Mouse (Mus musculus): ENCODE results near the gene Thoc5. TPM values are rescaled to one million over a fixed set of nuclear protein-coding genes. Genes with fewer than 3 reads are reported as not detected.

Thoc5 gene
- polyA plus RNA-seq, 2 experiments: 15.9 to 17.2 TPM

GRCm38 (mm10) chr11:4973871-4974256 lies 78.7 kb downstream of the Thoc5 start:
- DNase-seq (ENCODE audit: low read depth in 3 of 3, low spot score in 3 of 3) (no peak), ATAC-seq (ENCODE audit: insufficient read depth) (no peak)
- Histone ChIP-seq H3K4me1 (replicated peaks; ENCODE audit: control insufficient read depth in 2 of 2, insufficient read depth in 2 of 2, low read length in 1 of 2) (peaks cover 3 to 17% of the 10 kb centered on the region in 2 experiments; a peak in 2 of 4 replicates), H3K9me3 (ENCODE audit: control insufficient read depth, low read length) (no peaks in the 10 kb centered on the region), H3K4me3 (ENCODE audit: insufficient read depth in 1 of 2, low read depth in 2 of 2, low read length in 2 of 2) (no peak overlapping the region), H3K4me2 (ENCODE audit: low read depth) (no peak overlapping the region), H3K36me3 (replicated peaks; ENCODE audit: control insufficient read depth, insufficient read depth, low read depth) (no peaks in the 10 kb centered on the region), H3K27me3 (ENCODE audit: control insufficient read depth, insufficient read depth, low read length) (no peaks in the 10 kb centered on the region), H3K9ac (replicated peaks) (no peak overlapping the region), H3K27ac (no peak overlapping the region)
- TF ChIP-seq CTCF (IDR thresholded peaks at IDR 0.05; ENCODE audit: low read depth) (no peak), EP300 (IDR thresholded peaks at IDR 0.05; ENCODE audit: low read depth) (no peak)
- WGBS (ENCODE audit: insufficient replicate concordance): 39% methylated on average over 2 of the region's 2 CpGs

- ATAC-seq (ENCODE audit: insufficient read depth) (peak; percentile 41; the same call in 1 of the 2 replicates), DNase-seq (ENCODE audit: low read depth in 3 of 3, low spot score in 3 of 3) (no peak)
- Histone ChIP-seq H3K9me3 (ENCODE audit: control insufficient read depth, low read length) (no peaks in the 10 kb centered on the region), H3K27me3 (ENCODE audit: control insufficient read depth, insufficient read depth, low read length) (no peaks in the 10 kb centered on the region), H3K27ac (no peak overlapping the region), H3K36me3 (replicated peaks; ENCODE audit: control insufficient read depth, insufficient read depth, low read depth) (no peaks in the 10 kb centered on the region), H3K4me2 (ENCODE audit: low read depth) (no peak overlapping the region), H3K4me1 (replicated peaks; ENCODE audit: control insufficient read depth in 2 of 2, insufficient read depth in 2 of 2, low read length in 1 of 2) (peaks cover 3 to 17% of the 10 kb centered on the region in 2 experiments; a peak in 2 of 4 replicates), H3K9ac (replicated peaks) (no peak overlapping the region), H3K4me3 (ENCODE audit: insufficient read depth in 1 of 2, low read depth in 2 of 2, low read length in 2 of 2) (no peak overlapping the region)
- TF ChIP-seq EP300 (IDR thresholded peaks at IDR 0.05; ENCODE audit: low read depth) (no peak), CTCF (IDR thresholded peaks at IDR 0.05; ENCODE audit: low read depth) (no peak)
- WGBS (ENCODE audit: insufficient replicate concordance): 36% methylated on average over 11 of the region's 11 CpGs
Measured at GRCm38 (mm10) chr11:4974376-4975122, 79.4 kb downstream of the Thoc5 start.

- H3K36me3 ChIP-seq (replicated peaks; ENCODE audit: control insufficient read depth, insufficient read depth, low read depth): no peaks in the 10 kb centered on the region
- peaks cover 3 to 17% of the 10 kb centered on the region in 2 experiments; a peak in 2 of 4 replicates for H3K4me1 ChIP-seq (replicated peaks; ENCODE audit: control insufficient read depth in 2 of 2, insufficient read depth in 2 of 2, low read length in 1 of 2)
- DNase-seq (ENCODE audit: low read depth in 3 of 3, low spot score in 3 of 3) (peak; percentile 61 to 66 (median 63)), ATAC-seq (ENCODE audit: insufficient read depth) (peak; percentile 38; the same call in 1 of the 2 replicates)
- no peak overlapping the region for H3K4me3 ChIP-seq (ENCODE audit: insufficient read depth in 1 of 2, low read depth in 2 of 2, low read length in 2 of 2)
- no peaks in the 10 kb centered on the region for H3K27me3 ChIP-seq (ENCODE audit: control insufficient read depth, insufficient read depth, low read length)
- no peak overlapping the region for H3K9ac ChIP-seq (replicated peaks)
- TF ChIP-seq EP300 (IDR thresholded peaks at IDR 0.05; ENCODE audit: low read depth): no peak
- peak; percentile 91 for TF ChIP-seq CTCF (IDR thresholded peaks at IDR 0.05; ENCODE audit: low read depth)
- H3K9me3 ChIP-seq (ENCODE audit: control insufficient read depth, low read length): no peaks in the 10 kb centered on the region
- peak overlapping the region; percentile 21; the same call in 1 of the 2 replicates for H3K4me2 ChIP-seq (ENCODE audit: low read depth)
- 11% methylated on average over 14 of the region's 14 CpGs for WGBS (ENCODE audit: insufficient replicate concordance)
- no peak overlapping the region for H3K27ac ChIP-seq
Measured at GRCm38 (mm10) chr11:4975623-4976022, 80.5 kb downstream of the Thoc5 start.

Small RNA genes within 50 kb of the gene (microRNA-seq; reads per million reads assigned to microRNA genes)
- gene Mir6918: not detected

Other genes starting within 250 kb of the Thoc5 start
- 481 and 569 TPM in 2 replicates for gene Uqcr10, start 191.0 kb upstream of the Thoc5 start, polyA plus RNA-seq (2012; rRNA removed)
- 728 and 747 TPM in 2 replicates for gene Uqcr10, start 191.0 kb upstream of the Thoc5 start, polyA plus RNA-seq (2014; fragmentation: Nextera tagmentation; extraction: Ambion mirVana)
- gene Zmat5, start 190.6 kb upstream of the Thoc5 start, polyA plus RNA-seq (2012; rRNA removed): 15.5 and 15.9 TPM in 2 replicates
- gene Zmat5, start 190.6 kb upstream of the Thoc5 start, polyA plus RNA-seq (2014; fragmentation: Nextera tagmentation; extraction: Ambion mirVana): 25.7 and 26.3 TPM in 2 replicates
- gene Cabp7, start 148.5 kb upstream of the Thoc5 start, polyA plus RNA-seq (2012; rRNA removed): 0.02 TPM in 2 replicates
- 0.04 and 0.09 TPM in 2 replicates for gene Cabp7, start 148.5 kb upstream of the Thoc5 start, polyA plus RNA-seq (2014; fragmentation: Nextera tagmentation; extraction: Ambion mirVana)
- 9.3 and 12.1 TPM in 2 replicates for gene Nf2, start 45.8 kb upstream of the Thoc5 start, polyA plus RNA-seq (2012; rRNA removed)
- 10.7 TPM in 2 replicates for gene Nf2, start 45.8 kb upstream of the Thoc5 start, polyA plus RNA-seq (2014; fragmentation: Nextera tagmentation; extraction: Ambion mirVana)
- gene Nipsnap1, start 21.4 kb upstream of the Thoc5 start, polyA plus RNA-seq (2012; rRNA removed): 33.2 and 41.9 TPM in 2 replicates
- gene Nipsnap1, start 21.4 kb upstream of the Thoc5 start, polyA plus RNA-seq (2014; fragmentation: Nextera tagmentation; extraction: Ambion mirVana): 63.4 and 70.2 TPM in 2 replicates
- gene Nefh, start 52.7 kb downstream of the Thoc5 start, polyA plus RNA-seq (2012; rRNA removed): 0.08 and 0.16 TPM in 2 replicates
- 0.22 and 0.29 TPM in 2 replicates for gene Nefh, start 52.7 kb downstream of the Thoc5 start, polyA plus RNA-seq (2014; fragmentation: Nextera tagmentation; extraction: Ambion mirVana)
- 54.1 and 58.8 TPM in 2 replicates for gene Ap1b1, start 91.5 kb downstream of the Thoc5 start, polyA plus RNA-seq (2012; rRNA removed)
- 64.1 and 77.8 TPM in 2 replicates for gene Ap1b1, start 91.5 kb downstream of the Thoc5 start, polyA plus RNA-seq (2014; fragmentation: Nextera tagmentation; extraction: Ambion mirVana)
- gene Rasl10a, start 162.8 kb downstream of the Thoc5 start, polyA plus RNA-seq (2012; rRNA removed): 0.21 and 0.32 TPM in 2 replicates
- 0.34 and 0.38 TPM in 2 replicates for gene Rasl10a, start 162.8 kb downstream of the Thoc5 start, polyA plus RNA-seq (2014; fragmentation: Nextera tagmentation; extraction: Ambion mirVana)
- 10.9 and 11.3 TPM in 2 replicates for gene Gas2l1, start 170.0 kb downstream of the Thoc5 start, polyA plus RNA-seq (2012; rRNA removed)
- gene Gas2l1, start 170.0 kb downstream of the Thoc5 start, polyA plus RNA-seq (2014; fragmentation: Nextera tagmentation; extraction: Ambion mirVana): 12.1 and 17.1 TPM in 2 replicates
- 11.0 and 15.0 TPM in 2 replicates for gene Rhbdd3, start 203.6 kb downstream of the Thoc5 start, polyA plus RNA-seq (2012; rRNA removed)
- gene Rhbdd3, start 203.6 kb downstream of the Thoc5 start, polyA plus RNA-seq (2014; fragmentation: Nextera tagmentation; extraction: Ambion mirVana): 11.1 and 11.8 TPM in 2 replicates
- 185 and 220 TPM in 2 replicates for gene Ewsr1, start 203.9 kb downstream of the Thoc5 start, polyA plus RNA-seq (2012; rRNA removed)
- 113 and 132 TPM in 2 replicates for gene Ewsr1, start 203.9 kb downstream of the Thoc5 start, polyA plus RNA-seq (2014; fragmentation: Nextera tagmentation; extraction: Ambion mirVana)

Measured in liver, embryonic 14.5 days (tissue).